Mouse (Mus musculus): Measurements from ENCODE around the gene Tnrc18.

DNA sequence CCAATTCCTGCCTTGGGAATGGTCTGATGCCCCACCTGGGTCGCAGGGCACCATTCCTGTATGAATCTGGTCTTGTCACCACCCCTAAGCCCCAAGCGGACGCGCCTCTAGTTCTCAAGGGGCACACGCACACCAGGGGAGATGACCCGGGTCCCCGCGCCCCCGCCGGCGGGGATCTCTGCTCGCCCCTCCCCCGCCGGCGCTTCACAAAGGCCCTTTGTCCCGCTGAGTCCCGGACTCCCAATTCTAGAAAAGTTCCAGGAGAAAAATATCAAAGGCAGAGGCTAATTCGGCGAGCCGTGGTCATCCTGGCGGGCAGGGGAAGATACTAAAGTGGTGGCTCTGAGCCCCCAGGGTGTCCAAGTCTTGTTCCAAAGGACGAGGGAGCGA lies 3.7 kb downstream of the Tnrc18 start:
- TF ChIP-seq CTCF (IDR thresholded peaks at IDR 0.05; ENCODE audit: low read depth, low read length), result no peak
- TF ChIP-seq POLR2A (IDR thresholded peaks at IDR 0.05; ENCODE audit: insufficient read depth, low read length), result no peak
- TF ChIP-seq EP300 (IDR thresholded peaks at IDR 0.05; ENCODE audit: insufficient read depth, low read depth, low read length), result no peak
